Mouse (Mus musculus) liver, embryonic 14.5 days (tissue): ENCODE measurements around the gene Tbx2. TPM values are rescaled to one million over a fixed set of nuclear protein-coding genes. Genes with fewer than 3 reads are reported as not detected.

Experiments
- ATAC-seq: fragments of 200-750 bp; cut with Nextera tagmentation; 2 replicates; pipeline ENCODE4 v1.8.0; 2017; ENCODE audit warnings: moderate number of reproducible peaks, mild to moderate bottlenecking, moderate library complexity; ENCODE audit not compliant: insufficient read depth
- DNase-seq, 3 experiments: peaks; one replicate each; pipeline ENCODE4 v3.0.0-alpha.2; 2012 to 2013; ENCODE audit warnings: low read depth in 3 of 3, low spot score in 3 of 3
- H3K27ac ChIP-seq: fragments of 300-500 bp; sonication (generic); 2 replicates; pipeline ENCODE4 v1.5.1; 2014; ENCODE audit warnings: moderate library complexity, mild to moderate bottlenecking, control low read depth, inconsistent platforms
- H3K27me3 ChIP-seq: fragments of 300-500 bp; sonication (generic); 2 replicates; pipeline ENCODE4 v1.6.1; 2014; ENCODE audit warnings: mild to moderate bottlenecking, low read length, moderate library complexity; ENCODE audit not compliant: control insufficient read depth, insufficient read depth
- H3K36me3 ChIP-seq: fragments of 300-500 bp; sonication (generic); replicated peaks from 2 replicates; pipeline ENCODE4 v1.6.1; 2014; ENCODE audit warnings: low read depth; ENCODE audit not compliant: control insufficient read depth, insufficient read depth
- H3K4me1 ChIP-seq, 2 experiments: fragments of 200-500 bp in 1 of 2; fragments of 300-500 bp in 1 of 2; sonication (generic) in 1 of 2; replicated peaks; 2 replicates each; pipeline ENCODE4 v1.6.1; 2012 to 2014; ENCODE audit warnings: antibody characterized with exemption in 1 of 2, inconsistent platforms in 1 of 2, low read length in 1 of 2; ENCODE audit not compliant: control insufficient read depth in 2 of 2, insufficient read depth in 2 of 2
- H3K4me2 ChIP-seq: fragments of 300-500 bp; sonication (generic); 2 replicates; pipeline ENCODE4 v1.6.1; 2014; ENCODE audit warnings: low read depth, mild to moderate bottlenecking, control low read depth, moderate library complexity
- H3K4me3 ChIP-seq, 2 experiments: fragments of 200-500 bp in 1 of 2; fragments of 300-500 bp in 1 of 2; sonication (generic) in 1 of 2; 2 replicates each; pipeline ENCODE4 v1.5.1; 2012 to 2014; ENCODE audit warnings: low read depth in 2 of 2, low read length in 2 of 2, mild to moderate bottlenecking in 2 of 2, control low read depth in 1 of 2, inconsistent platforms in 1 of 2, moderate library complexity in 1 of 2; ENCODE audit not compliant: insufficient read depth in 1 of 2
- H3K9ac ChIP-seq: fragments of 300-500 bp; sonication (generic); replicated peaks from 2 replicates; pipeline ENCODE4 v1.6.1; 2014; ENCODE audit warnings: mild to moderate bottlenecking, control low read depth, moderate library complexity
- H3K9me3 ChIP-seq: fragments of 300-500 bp; sonication (generic); 2 replicates; pipeline ENCODE4 v1.6.1; 2016; ENCODE audit warnings: low read length, mixed read lengths; ENCODE audit not compliant: control insufficient read depth
- CTCF ChIP-seq: IDR thresholded peaks from 2 replicates; pipeline ENCODE4 v1.5.1; 2016; ENCODE audit warnings: antibody characterized with exemption, low read depth, control low read depth
- EP300 ChIP-seq: IDR thresholded peaks from 2 replicates; pipeline ENCODE4 v1.6.1; 2016; ENCODE audit warnings: antibody characterized with exemption, low read depth
- WGBS: fragments of 180-500 bp; shearing (Covaris S2); extraction: QIAGEN DNeasy Blood & Tissue Kit; methylation state at CpG from one replicate; pipeline ENCODE4 v1.1.7; 2014; ENCODE audit not compliant: insufficient replicate concordance; 5-methylcytosine and 5-hydroxymethylcytosine counted together
- polyA plus RNA-seq, 2 experiments: library from polyadenylated mRNA; depleted of rRNA in 1 of 2; stranded (reverse) in 1 of 2; unstranded in 1 of 2; fragments of >200 nt; fragmentation: Nextera tagmentation in 1 of 2; extraction: Ambion mirVana in 1 of 2; gene quantifications; 2 replicates each; pipeline versions ENCODE4 v1.2.1 to v1.2.3; 2012 to 2014

Gene Tbx2
- polyA plus RNA-seq, 2 experiments = 0.15 to 0.97 TPM

GRCm38 (mm10) chr11:85828691-85829519, 3.4 kb upstream of the Tbx2 start:
- DNase-seq = no peak
- TF ChIP-seq EP300 (no peak), CTCF (no peak)
- Histone ChIP-seq H3K4me3 (no peak overlapping the region), H3K36me3 (no peaks in the 10 kb centered on the region), H3K27me3 (peaks cover 90% of the 10 kb centered on the region), H3K27ac (no peak overlapping the region), H3K4me1 (peaks cover 0 to 9% of the 10 kb centered on the region in 2 experiments; a peak in 2 of 4 replicates), H3K9ac (no peak overlapping the region), H3K4me2 (no peak overlapping the region), H3K9me3 (no peaks in the 10 kb centered on the region)
- no peak for ATAC-seq
- WGBS = 6% methylated on average over 38 of the region's 38 CpGs

GRCm38 (mm10) chr11:85829520-85830440, 2.6 kb upstream of the Tbx2 start:
- under 1% methylated on average over 60 of the region's 61 CpGs for WGBS
- peak overlapping the region; percentile 31; the same call in 1 of the 2 replicates for H3K4me2 ChIP-seq
- no peak overlapping the region for H3K27ac ChIP-seq
- ATAC-seq (no peak), DNase-seq (no peak)
- no peaks in the 10 kb centered on the region for H3K9me3 ChIP-seq
- no peak overlapping the region for H3K4me3 ChIP-seq
- peaks cover 96% of the 10 kb centered on the region for H3K27me3 ChIP-seq
- peaks cover 0 to 9% of the 10 kb centered on the region in 2 experiments; a peak in 2 of 4 replicates for H3K4me1 ChIP-seq
- TF ChIP-seq EP300 (no peak), CTCF (no peak)
- H3K9ac ChIP-seq = no peak overlapping the region
- no peaks in the 10 kb centered on the region for H3K36me3 ChIP-seq

- DNase-seq = no peak
- peaks cover 0 to 9% of the 10 kb centered on the region in 2 experiments; a peak in 2 of 4 replicates for H3K4me1 ChIP-seq
- no peak for ATAC-seq
- H3K4me2 ChIP-seq = no peak overlapping the region
- no peak overlapping the region for H3K9ac ChIP-seq
- H3K27me3 ChIP-seq = peaks cover 99% of the 10 kb centered on the region
- H3K27ac ChIP-seq = no peak overlapping the region
- WGBS = 2% methylated on average over 17 of the region's 17 CpGs
- no peak overlapping the region for H3K4me3 ChIP-seq
- H3K36me3 ChIP-seq = no peaks in the 10 kb centered on the region
- no peaks in the 10 kb centered on the region for H3K9me3 ChIP-seq
- no peak for TF ChIP-seq EP300
- peak; percentile 61 for TF ChIP-seq CTCF
Observed at GRCm38 (mm10) chr11:85830901-85831341, 1.4 kb upstream of the Tbx2 start.

- 2% methylated on average over 33 of the region's 33 CpGs for WGBS
- H3K9ac ChIP-seq = no peak overlapping the region
- TF ChIP-seq EP300 = no peak
- no peak for TF ChIP-seq CTCF
Observed at GRCm38 (mm10) chr11:85831656-85832230, 608 bp upstream of the Tbx2 start.

More at GRCm38 (mm10) chr11:85831656-85832230, 608 bp upstream of the Tbx2 start:
- peak overlapping the region; percentile 53 for H3K4me2 ChIP-seq
- peaks cover 99% of the 10 kb centered on the region for H3K27me3 ChIP-seq
- H3K4me3 ChIP-seq = peak overlapping the region in 1 of 2 experiments; percentile 28; a peak in 2 of 4 replicates
- no peaks in the 10 kb centered on the region for H3K36me3 ChIP-seq
- ATAC-seq (no peak), DNase-seq (no peak)
- H3K9me3 ChIP-seq = no peaks in the 10 kb centered on the region
- H3K27ac ChIP-seq = no peak overlapping the region
- H3K4me1 ChIP-seq = peaks cover 0 to 9% of the 10 kb centered on the region in 2 experiments; a peak in 2 of 4 replicates
